Mouse (Mus musculus): ENCODE results near the gene Gm28047. TPM values are rescaled to one million over a fixed set of nuclear protein-coding genes. Genes with fewer than 3 reads are reported as not detected.

Gene Gm28047
- polyA plus RNA-seq, 1 experiment from 2014 or later, result not detected

GRCm38 (mm10) chr15:102576972-102577371 lies 47.9 kb downstream of the Gm28047 start:
- H3K4me1 ChIP-seq, result no peaks in the 10 kb centered on the region
- peaks cover 3% of the 10 kb centered on the region; the same call in 1 of the 2 replicates for H3K36me3 ChIP-seq
- 64% methylated on average over 1 of the region's 1 CpGs for WGBS
- H3K4me2 ChIP-seq, result no peak overlapping the region
- no peak overlapping the region for H3K9ac ChIP-seq
- no peak overlapping the region for H3K4me3 ChIP-seq
- no peaks in the 10 kb centered on the region for H3K27me3 ChIP-seq
- no peaks in the 10 kb centered on the region for H3K9me3 ChIP-seq
- no peak overlapping the region for H3K27ac ChIP-seq
- no peak for ATAC-seq (ENCODE audit: insufficient number of reproducible peaks, low FRiP score, low TSS enrichment, low read depth)

DNA sequence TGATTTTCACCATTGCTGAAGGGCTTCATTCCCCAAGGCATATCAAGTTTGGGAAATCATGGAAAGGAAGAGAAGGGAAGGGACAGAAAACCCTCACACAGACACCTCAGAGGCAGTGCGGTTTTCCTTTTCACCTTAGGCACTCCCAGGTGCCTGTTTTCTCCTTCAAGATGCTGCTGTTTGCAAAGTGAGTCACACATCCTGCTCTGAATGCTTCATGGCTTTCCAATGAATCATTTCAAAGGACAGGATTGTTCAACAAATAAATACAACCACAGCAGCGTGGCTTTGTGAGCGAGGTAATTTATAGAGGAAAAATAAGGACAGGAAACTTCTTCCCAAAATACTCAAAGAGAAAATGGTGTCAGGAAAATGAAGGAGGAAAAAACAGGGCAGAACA lies 52.8 kb downstream of the Gm28047 start:
- H3K4me1 ChIP-seq, result no peaks in the 10 kb centered on the region
- WGBS, result 65% methylated on average over 3 of the region's 3 CpGs
- ATAC-seq (ENCODE audit: insufficient number of reproducible peaks, low FRiP score, low TSS enrichment, low read depth), result no peak
- H3K9ac ChIP-seq, result no peak overlapping the region
- no peaks in the 10 kb centered on the region for H3K27me3 ChIP-seq
- H3K4me3 ChIP-seq, result no peak overlapping the region
- no peak overlapping the region for H3K4me2 ChIP-seq
- peaks cover 5% of the 10 kb centered on the region; the same call in 1 of the 2 replicates for H3K36me3 ChIP-seq
- no peak overlapping the region for H3K27ac ChIP-seq
- no peaks in the 10 kb centered on the region for H3K9me3 ChIP-seq

DNA sequence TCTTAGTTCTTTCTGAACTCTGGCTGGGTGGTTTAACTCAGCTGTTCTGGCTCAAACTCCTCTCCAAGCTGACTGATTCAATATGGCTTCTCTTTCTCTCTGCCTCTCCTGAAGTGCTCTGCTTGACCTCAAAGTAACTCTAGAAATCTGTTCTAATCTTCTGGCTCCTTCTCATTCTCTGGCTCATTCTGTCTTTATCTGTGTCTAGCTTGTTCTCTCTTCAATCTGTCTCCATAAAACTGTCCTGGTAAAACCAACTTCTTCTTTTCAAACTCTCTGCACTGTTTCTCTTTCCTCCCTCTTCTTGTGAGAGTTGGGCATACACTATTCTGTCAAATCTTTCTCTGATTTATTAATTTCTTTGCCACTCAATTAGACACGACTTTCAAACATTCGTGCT lies 57.0 kb downstream of the Gm28047 start:
- Histone ChIP-seq H3K27ac (no peak overlapping the region), H3K36me3 (peaks cover 10% of the 10 kb centered on the region), H3K4me3 (no peak overlapping the region), H3K4me2 (no peak overlapping the region), H3K9me3 (no peaks in the 10 kb centered on the region), H3K27me3 (no peaks in the 10 kb centered on the region), H3K4me1 (no peaks in the 10 kb centered on the region), H3K9ac (no peak overlapping the region)
- 86% methylated on average over 2 of the region's 2 CpGs for WGBS
- no peak for ATAC-seq (ENCODE audit: insufficient number of reproducible peaks, low FRiP score, low TSS enrichment, low read depth)

DNA sequence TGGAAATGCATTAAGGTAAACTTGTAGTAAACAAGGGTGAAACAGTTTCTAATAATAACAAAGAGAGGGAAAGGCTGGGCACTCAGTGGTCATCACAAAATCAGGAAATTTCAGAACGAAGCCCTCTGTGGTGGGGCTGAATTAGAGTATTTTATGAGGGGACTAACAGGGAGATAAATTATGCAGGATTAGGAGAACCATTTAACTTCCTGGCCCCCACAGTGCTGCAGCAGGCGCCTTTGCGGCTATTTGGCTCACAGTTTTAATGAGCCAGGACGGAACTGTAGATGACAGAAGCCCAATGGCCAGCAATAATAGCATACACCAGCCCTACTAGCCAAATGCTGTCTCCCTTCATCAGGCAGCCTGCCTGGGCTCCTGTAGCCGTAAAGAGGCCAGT lies 61.2 kb downstream of the Gm28047 start:
- WGBS, result 55% methylated on average over 5 of the region's 5 CpGs
- Histone ChIP-seq H3K9me3 (no peaks in the 10 kb centered on the region), H3K9ac (no peak overlapping the region), H3K4me2 (no peak overlapping the region), H3K4me3 (no peak overlapping the region), H3K36me3 (peaks cover 22% of the 10 kb centered on the region), H3K4me1 (no peaks in the 10 kb centered on the region), H3K27me3 (no peaks in the 10 kb centered on the region), H3K27ac (no peak overlapping the region)
- no peak for ATAC-seq (ENCODE audit: insufficient number of reproducible peaks, low FRiP score, low TSS enrichment, low read depth)

- H3K27ac ChIP-seq, result no peak overlapping the region; the same call in 1 of the 2 replicates
- no peaks in the 10 kb centered on the region for H3K9me3 ChIP-seq
- H3K9ac ChIP-seq, result no peak overlapping the region
- no peak overlapping the region for H3K4me2 ChIP-seq
- no peaks in the 10 kb centered on the region for H3K27me3 ChIP-seq
- H3K36me3 ChIP-seq, result peaks cover 22% of the 10 kb centered on the region
- no peak overlapping the region for H3K4me3 ChIP-seq
- H3K4me1 ChIP-seq, result no peaks in the 10 kb centered on the region
- no peak for ATAC-seq (ENCODE audit: insufficient number of reproducible peaks, low FRiP score, low TSS enrichment, low read depth)
- WGBS, result 55% methylated on average over 3 of the region's 3 CpGs
Observed at GRCm38 (mm10) chr15:102563061-102563460, 61.8 kb downstream of the Gm28047 start.

DNA sequence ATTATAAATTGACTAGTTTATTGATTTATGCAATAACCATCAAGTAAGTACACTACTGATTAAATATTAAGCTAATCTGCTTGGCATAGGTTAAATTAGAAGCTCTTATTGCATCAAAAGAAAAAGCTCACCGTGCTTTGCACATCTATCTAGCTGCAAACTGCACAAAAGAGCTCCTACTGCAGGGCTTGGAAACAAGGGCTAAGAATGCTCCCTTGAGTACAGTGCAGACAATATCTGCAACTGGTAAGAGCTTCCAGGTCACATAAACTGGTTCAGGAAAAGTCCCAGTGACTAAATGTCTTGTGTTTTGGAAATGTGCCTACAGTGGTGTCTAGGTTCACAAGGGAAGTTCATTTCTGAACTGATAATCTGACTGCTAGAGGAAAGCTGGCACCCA lies 62.4 kb downstream of the Gm28047 start:
- Histone ChIP-seq H3K4me2 (no peak overlapping the region), H3K4me1 (no peaks in the 10 kb centered on the region), H3K27me3 (no peaks in the 10 kb centered on the region), H3K4me3 (no peak overlapping the region), H3K9me3 (no peaks in the 10 kb centered on the region), H3K27ac (no peak overlapping the region), H3K9ac (no peak overlapping the region), H3K36me3 (peaks cover 22% of the 10 kb centered on the region)
- no peak for ATAC-seq (ENCODE audit: insufficient number of reproducible peaks, low FRiP score, low TSS enrichment, low read depth)
- WGBS, result 90% methylated on average over 1 of the region's 1 CpGs

GRCm38 (mm10) chr15:102557580-102557979 lies 67.3 kb downstream of the Gm28047 start:
- Histone ChIP-seq H3K4me2 (no peak overlapping the region), H3K4me1 (no peaks in the 10 kb centered on the region), H3K9me3 (no peaks in the 10 kb centered on the region), H3K27ac (no peak overlapping the region), H3K9ac (no peak overlapping the region), H3K27me3 (no peaks in the 10 kb centered on the region), H3K36me3 (peaks cover 55% of the 10 kb centered on the region), H3K4me3 (no peak overlapping the region)
- no peak for ATAC-seq (ENCODE audit: insufficient number of reproducible peaks, low FRiP score, low TSS enrichment, low read depth)

DNA sequence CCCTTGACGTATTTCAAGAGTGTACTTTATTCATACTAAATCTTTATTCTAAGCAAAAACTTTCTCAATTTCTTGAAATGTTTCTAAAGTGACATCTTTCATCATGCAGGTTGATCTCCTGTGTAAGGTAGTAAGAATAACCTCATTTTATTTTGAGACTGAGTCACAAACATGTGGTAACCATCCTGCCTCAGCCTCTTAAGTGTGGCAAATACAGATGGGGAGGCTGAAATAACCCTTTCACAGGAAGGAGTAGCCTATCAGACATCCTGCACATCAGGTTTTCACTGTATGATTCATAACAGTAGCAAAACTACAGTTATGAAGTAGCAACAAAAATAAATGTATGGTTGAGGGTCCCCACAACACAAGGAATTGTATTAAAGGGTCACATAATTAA lies 69.3 kb downstream of the Gm28047 start:
- H3K27me3 ChIP-seq, result no peaks in the 10 kb centered on the region
- 92% methylated on average over 1 of the region's 1 CpGs for WGBS
- no peak overlapping the region for H3K27ac ChIP-seq
- H3K4me1 ChIP-seq, result no peaks in the 10 kb centered on the region
- no peak overlapping the region for H3K9ac ChIP-seq
- H3K4me2 ChIP-seq, result no peak overlapping the region
- no peaks in the 10 kb centered on the region for H3K9me3 ChIP-seq
- H3K36me3 ChIP-seq, result peaks cover 65% of the 10 kb centered on the region
- no peak for ATAC-seq (ENCODE audit: insufficient number of reproducible peaks, low FRiP score, low TSS enrichment, low read depth)
- no peak overlapping the region for H3K4me3 ChIP-seq

- Histone ChIP-seq H3K4me1 (no peaks in the 10 kb centered on the region), H3K9me3 (no peaks in the 10 kb centered on the region), H3K27me3 (no peaks in the 10 kb centered on the region), H3K27ac (no peak overlapping the region), H3K4me3 (no peak overlapping the region), H3K9ac (no peak overlapping the region), H3K36me3 (peaks cover 70% of the 10 kb centered on the region), H3K4me2 (no peak overlapping the region)
- ATAC-seq (ENCODE audit: insufficient number of reproducible peaks, low FRiP score, low TSS enrichment, low read depth), result no peak
- 92% methylated on average over 5 of the region's 5 CpGs for WGBS
Observed at GRCm38 (mm10) chr15:102552599-102552998, 72.3 kb downstream of the Gm28047 start.

DNA sequence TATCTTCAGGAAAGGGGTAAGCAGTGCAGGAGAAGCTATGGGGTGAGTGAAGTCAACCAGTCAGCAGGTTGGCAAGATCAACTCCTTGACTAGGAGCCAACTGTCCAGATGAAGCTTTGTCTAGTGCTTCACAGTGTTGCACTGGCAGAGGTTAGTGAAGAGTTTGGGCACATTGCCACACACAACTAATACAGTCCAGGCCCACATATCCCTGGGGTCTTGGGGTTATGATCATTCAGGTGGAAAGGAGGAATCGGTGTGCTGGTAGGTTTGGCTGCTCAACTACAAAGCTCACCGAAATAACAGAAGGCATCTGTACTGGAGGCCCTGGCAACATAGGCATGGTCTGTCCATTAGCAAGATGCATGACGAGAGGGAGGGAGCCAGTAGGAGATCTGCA lies 77.4 kb downstream of the Gm28047 start:
- Histone ChIP-seq H3K4me3 (no peak overlapping the region), H3K36me3 (peaks cover 67% of the 10 kb centered on the region), H3K4me2 (no peak overlapping the region), H3K4me1 (no peaks in the 10 kb centered on the region), H3K9me3 (no peaks in the 10 kb centered on the region), H3K27ac (no peak overlapping the region), H3K27me3 (no peaks in the 10 kb centered on the region), H3K9ac (no peak overlapping the region)
- 88% methylated on average over 3 of the region's 3 CpGs for WGBS
- no peak for ATAC-seq (ENCODE audit: insufficient number of reproducible peaks, low FRiP score, low TSS enrichment, low read depth)

- Histone ChIP-seq H3K4me3 (no peak overlapping the region), H3K36me3 (peaks cover 67% of the 10 kb centered on the region), H3K9me3 (no peaks in the 10 kb centered on the region), H3K27ac (no peak overlapping the region), H3K27me3 (no peaks in the 10 kb centered on the region), H3K4me2 (no peak overlapping the region), H3K4me1 (no peaks in the 10 kb centered on the region), H3K9ac (no peak overlapping the region)
- no peak for ATAC-seq (ENCODE audit: insufficient number of reproducible peaks, low FRiP score, low TSS enrichment, low read depth)
- 70% methylated on average over 3 of the region's 3 CpGs for WGBS
Observed at GRCm38 (mm10) chr15:102546677-102547427, 78.0 kb downstream of the Gm28047 start.

- 91% methylated on average over 3 of the region's 3 CpGs for WGBS
- H3K9me3 ChIP-seq, result no peaks in the 10 kb centered on the region
- peaks cover 66% of the 10 kb centered on the region for H3K36me3 ChIP-seq
- no peak overlapping the region for H3K4me3 ChIP-seq
- no peak for ATAC-seq (ENCODE audit: insufficient number of reproducible peaks, low FRiP score, low TSS enrichment, low read depth)
- H3K27ac ChIP-seq, result no peak overlapping the region
- H3K4me1 ChIP-seq, result no peaks in the 10 kb centered on the region
- no peaks in the 10 kb centered on the region for H3K27me3 ChIP-seq
- no peak overlapping the region for H3K9ac ChIP-seq
- no peak overlapping the region for H3K4me2 ChIP-seq
Observed at GRCm38 (mm10) chr15:102546246-102546645, 78.6 kb downstream of the Gm28047 start.

DNA sequence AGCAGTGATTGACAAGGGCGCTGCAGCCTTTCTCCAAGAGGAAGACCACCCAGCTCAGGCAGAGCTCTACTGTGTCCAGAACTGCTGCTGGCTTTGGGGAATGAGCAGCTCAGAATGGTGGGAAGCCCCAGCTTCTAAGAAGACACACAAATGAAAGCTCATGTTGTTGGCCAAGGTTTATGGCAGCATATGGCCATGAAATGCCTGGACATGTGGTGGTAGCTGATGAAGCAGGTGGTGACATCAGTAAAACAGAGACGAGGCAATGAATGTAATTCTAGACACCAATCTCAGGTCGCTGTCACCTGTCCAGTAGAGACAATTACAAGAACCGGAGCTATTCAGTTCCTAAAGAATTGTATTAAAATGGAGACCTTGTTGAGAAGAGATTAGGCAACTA lies 80.1 kb downstream of the Gm28047 start:
- Histone ChIP-seq H3K9ac (no peak overlapping the region), H3K4me1 (no peaks in the 10 kb centered on the region), H3K36me3 (peaks cover 76% of the 10 kb centered on the region), H3K9me3 (no peaks in the 10 kb centered on the region), H3K4me3 (no peak overlapping the region), H3K27ac (no peak overlapping the region), H3K27me3 (no peaks in the 10 kb centered on the region), H3K4me2 (no peak overlapping the region)
- WGBS, result 92% methylated on average over 4 of the region's 4 CpGs
- no peak for ATAC-seq (ENCODE audit: insufficient number of reproducible peaks, low FRiP score, low TSS enrichment, low read depth)

Measured in limb, embryonic 15.5 days (tissue).